Mouse (Mus musculus): ENCODE measurements around the gene Ptgr1. TPM values are rescaled to one million over a fixed set of nuclear protein-coding genes. Genes with fewer than 3 reads are reported as not detected.

The Ptgr1 gene
- polyA plus RNA-seq, 1 experiment: 20.6 TPM

GRCm38 (mm10) chr4:59016922-59017321 is 30.0 kb upstream of the Ptgr1 start:
- Histone ChIP-seq H3ac (ENCODE audit: control insufficient read depth, insufficient read length) (no peak overlapping the region), H3K36me3 (ENCODE audit: control insufficient read depth, insufficient read depth) (peaks cover 15% of the 10 kb centered on the region), H3K4me2 (ENCODE audit: low read depth) (no peak overlapping the region), H3K79me2 (ENCODE audit: control insufficient read depth, insufficient read depth) (peaks cover 31% of the 10 kb centered on the region), H3K4me3 (no peak overlapping the region), H3K27me3 (ENCODE audit: control insufficient read depth, insufficient read depth, insufficient read length) (no peaks in the 10 kb centered on the region)
- TF ChIP-seq TCF12 (IDR thresholded peaks at IDR 0.05; ENCODE audit: insufficient read depth, poor library complexity, severe bottlenecking): no peak
- TF ChIP-seq SRF (IDR thresholded peaks at IDR 0.05; ENCODE audit: control insufficient read depth, insufficient read length, low read depth): no peak
- no peak for TF ChIP-seq POLR2A (IDR thresholded peaks at IDR 0.05; ENCODE audit: insufficient read length, low read depth)
- no peak for TF ChIP-seq USF1 (IDR thresholded peaks at IDR 0.05; ENCODE audit: low read depth)
- no peak for TF ChIP-seq REST (IDR thresholded peaks at IDR 0.05; ENCODE audit: insufficient read depth, insufficient read length)

DNA sequence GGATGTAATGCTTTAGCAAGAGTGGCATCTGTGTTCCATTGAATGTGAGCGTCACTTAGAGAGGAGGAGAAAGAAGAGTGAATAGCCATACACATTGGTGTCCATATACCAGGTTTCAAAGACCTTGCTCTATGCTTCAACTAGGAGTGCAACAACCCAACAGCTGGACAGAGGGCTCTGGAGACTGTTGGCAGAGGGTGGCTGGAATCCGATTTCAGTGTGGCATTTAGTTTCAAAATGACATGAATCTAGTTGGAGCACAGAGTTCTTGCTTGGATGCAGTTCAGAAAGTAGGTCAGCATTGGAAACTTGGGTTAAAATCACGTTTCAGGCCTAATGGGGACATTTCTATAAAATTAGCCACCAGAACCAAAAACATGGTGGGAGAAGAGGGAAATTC is 28.3 kb upstream of the Ptgr1 start:
- peaks cover 15% of the 10 kb centered on the region for H3K36me3 ChIP-seq (ENCODE audit: control insufficient read depth, insufficient read depth)
- H3K79me2 ChIP-seq (ENCODE audit: control insufficient read depth, insufficient read depth): peaks cover 48% of the 10 kb centered on the region
- H3K4me3 ChIP-seq: no peak overlapping the region
- no peak overlapping the region for H3K4me2 ChIP-seq (ENCODE audit: low read depth)
- TF ChIP-seq MYOD1 (IDR thresholded peaks at IDR 0.05; ENCODE audit: control insufficient read depth in 1 of 3, insufficient read length in 2 of 3, low read depth in 2 of 3) (no peak), TCF12 (IDR thresholded peaks at IDR 0.05; ENCODE audit: insufficient read depth, poor library complexity, severe bottlenecking) (no peak), SRF (IDR thresholded peaks at IDR 0.05; ENCODE audit: control insufficient read depth, insufficient read length, low read depth) (no peak), POLR2AphosphoS2 (IDR thresholded peaks at IDR 0.05; ENCODE audit: insufficient read length, low read depth) (no peak), MYOG (IDR thresholded peaks at IDR 0.05; ENCODE audit: control insufficient read depth in 1 of 3, insufficient read depth in 1 of 3, insufficient read length in 2 of 3, low read depth in 2 of 3) (no peak), MAX (IDR thresholded peaks at IDR 0.05; ENCODE audit: low read depth) (no peak), CEBPB (IDR thresholded peaks at IDR 0.05; ENCODE audit: insufficient read depth, poor library complexity, severe bottlenecking) (no peak), TCF3 (IDR thresholded peaks at IDR 0.05; ENCODE audit: insufficient read length, low read depth) (no peak), POLR2A (IDR thresholded peaks at IDR 0.05; ENCODE audit: insufficient read length, low read depth) (no peak), USF1 (IDR thresholded peaks at IDR 0.05; ENCODE audit: low read depth) (no peak), E2F4 (IDR thresholded peaks at IDR 0.05; ENCODE audit: insufficient read depth) (no peak), REST (IDR thresholded peaks at IDR 0.05; ENCODE audit: insufficient read depth, insufficient read length) (no peak)
- H3K27me3 ChIP-seq (ENCODE audit: control insufficient read depth, insufficient read depth, insufficient read length): no peaks in the 10 kb centered on the region
- H3ac ChIP-seq (ENCODE audit: control insufficient read depth, insufficient read length): no peak overlapping the region

DNA sequence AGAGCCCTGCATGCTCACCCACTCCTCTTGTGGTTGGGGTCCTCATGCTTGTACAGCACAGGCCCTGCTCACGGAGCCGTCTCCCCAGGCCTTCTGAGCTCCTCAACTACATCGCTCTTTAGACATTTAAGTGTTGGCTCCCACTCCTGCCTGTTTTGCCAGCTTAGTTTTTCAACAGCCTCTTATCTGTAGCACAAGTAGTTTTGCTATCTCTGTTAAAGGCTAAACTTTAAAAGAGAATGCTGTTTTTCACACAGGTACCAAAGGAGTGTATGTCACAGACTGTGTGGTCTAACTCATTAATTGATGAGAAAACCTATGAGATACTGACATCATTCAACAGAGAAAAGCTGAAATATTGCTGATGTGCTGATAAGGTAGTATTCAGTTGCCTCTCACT is 24.5 kb upstream of the Ptgr1 start:
- Histone ChIP-seq H3K79me2 (ENCODE audit: control insufficient read depth, insufficient read depth) (peaks cover 81% of the 10 kb centered on the region), H3K4me3 (no peak overlapping the region), H3K27me3 (ENCODE audit: control insufficient read depth, insufficient read depth, insufficient read length) (no peaks in the 10 kb centered on the region), H3K36me3 (ENCODE audit: control insufficient read depth, insufficient read depth) (peaks cover 3% of the 10 kb centered on the region), H3K4me2 (ENCODE audit: low read depth) (no peak overlapping the region), H3ac (ENCODE audit: control insufficient read depth, insufficient read length) (no peak overlapping the region)
- TF ChIP-seq MYOG (IDR thresholded peaks at IDR 0.05; ENCODE audit: control insufficient read depth in 1 of 3, insufficient read depth in 1 of 3, insufficient read length in 2 of 3, low read depth in 2 of 3) (no peak), SRF (IDR thresholded peaks at IDR 0.05; ENCODE audit: control insufficient read depth, insufficient read length, low read depth) (no peak), USF1 (IDR thresholded peaks at IDR 0.05; ENCODE audit: low read depth) (no peak), MAX (IDR thresholded peaks at IDR 0.05; ENCODE audit: low read depth) (no peak), TCF12 (IDR thresholded peaks at IDR 0.05; ENCODE audit: insufficient read depth, poor library complexity, severe bottlenecking) (no peak), POLR2AphosphoS2 (IDR thresholded peaks at IDR 0.05; ENCODE audit: insufficient read length, low read depth) (no peak), E2F4 (IDR thresholded peaks at IDR 0.05; ENCODE audit: insufficient read depth) (no peak), POLR2A (IDR thresholded peaks at IDR 0.05; ENCODE audit: insufficient read length, low read depth) (no peak), REST (IDR thresholded peaks at IDR 0.05; ENCODE audit: insufficient read depth, insufficient read length) (no peak), CEBPB (IDR thresholded peaks at IDR 0.05; ENCODE audit: insufficient read depth, poor library complexity, severe bottlenecking) (no peak), TCF3 (IDR thresholded peaks at IDR 0.05; ENCODE audit: insufficient read length, low read depth) (no peak)

GRCm38 (mm10) chr4:59009696-59010095 is 22.8 kb upstream of the Ptgr1 start:
- no peak overlapping the region for H3K4me3 ChIP-seq
- TF ChIP-seq REST (IDR thresholded peaks at IDR 0.05; ENCODE audit: insufficient read depth, insufficient read length) (no peak), TCF12 (IDR thresholded peaks at IDR 0.05; ENCODE audit: insufficient read depth, poor library complexity, severe bottlenecking) (no peak), SRF (IDR thresholded peaks at IDR 0.05; ENCODE audit: control insufficient read depth, insufficient read length, low read depth) (no peak), MAX (IDR thresholded peaks at IDR 0.05; ENCODE audit: low read depth) (no peak), TCF3 (IDR thresholded peaks at IDR 0.05; ENCODE audit: insufficient read length, low read depth) (no peak)
- H3K79me2 ChIP-seq (ENCODE audit: control insufficient read depth, insufficient read depth): peaks cover 84% of the 10 kb centered on the region
- H3K4me2 ChIP-seq (ENCODE audit: low read depth): no peak overlapping the region
- H3K36me3 ChIP-seq (ENCODE audit: control insufficient read depth, insufficient read depth): peaks cover 3% of the 10 kb centered on the region
- H3ac ChIP-seq (ENCODE audit: control insufficient read depth, insufficient read length): no peak overlapping the region
- H3K27me3 ChIP-seq (ENCODE audit: control insufficient read depth, insufficient read depth, insufficient read length): no peaks in the 10 kb centered on the region

DNA sequence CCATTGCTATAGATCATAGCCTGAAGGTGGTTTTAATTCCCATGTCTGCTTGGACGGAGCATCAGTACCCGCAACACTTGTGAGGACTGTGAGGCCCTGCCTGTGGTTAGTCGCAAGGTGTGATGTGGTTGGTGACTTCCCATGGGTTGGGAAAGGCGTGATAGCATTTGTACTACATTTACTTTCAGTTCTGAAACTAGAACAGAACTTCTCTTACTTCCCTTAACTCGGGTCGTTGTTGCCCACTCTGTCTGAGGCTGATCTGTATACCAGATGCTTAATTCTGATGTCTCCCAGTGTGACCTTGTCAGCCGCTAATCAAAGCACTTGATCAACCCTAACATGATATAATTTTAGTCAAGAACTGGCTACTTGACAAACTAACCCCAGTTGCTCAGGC is 22.3 kb upstream of the Ptgr1 start:
- Histone ChIP-seq H3K27me3 (ENCODE audit: control insufficient read depth, insufficient read depth, insufficient read length) (no peaks in the 10 kb centered on the region), H3K79me2 (ENCODE audit: control insufficient read depth, insufficient read depth) (peaks cover 88% of the 10 kb centered on the region), H3K4me2 (ENCODE audit: low read depth) (no peak overlapping the region), H3ac (ENCODE audit: control insufficient read depth, insufficient read length) (no peak overlapping the region), H3K36me3 (ENCODE audit: control insufficient read depth, insufficient read depth) (peaks cover 3% of the 10 kb centered on the region), H3K4me3 (no peak overlapping the region)
- TF ChIP-seq TCF12 (IDR thresholded peaks at IDR 0.05; ENCODE audit: insufficient read depth, poor library complexity, severe bottlenecking): no peak
- no peak for TF ChIP-seq E2F4 (IDR thresholded peaks at IDR 0.05; ENCODE audit: insufficient read depth)
- TF ChIP-seq REST (IDR thresholded peaks at IDR 0.05; ENCODE audit: insufficient read depth, insufficient read length): no peak
- TF ChIP-seq POLR2A (IDR thresholded peaks at IDR 0.05; ENCODE audit: insufficient read length, low read depth): no peak

Measured in myocyte (in vitro differentiated cells).